Mouse (Mus musculus) limb, embryonic 13.5 days (tissue): Measurements from ENCODE around the gene Podxl2. TPM values are rescaled to one million over a fixed set of nuclear protein-coding genes. Genes with fewer than 3 reads are reported as not detected.
A peak's percentile ranks its signal among the peaks of the same experiment; 100 is the strongest.

Experiments used
- ATAC-seq: fragments of 200-750 bp; cut with Nextera tagmentation; 2 replicates; pipeline ENCODE4 v1.8.0; 2017; ENCODE audit warnings: low read depth, moderate number of reproducible peaks, moderate TSS enrichment; ENCODE audit not compliant: low FRiP score
- H3K27ac ChIP-seq: fragments of 300-500 bp; sonication (generic); 2 replicates; pipeline ENCODE4 v1.5.1; 2015; ENCODE audit warnings: inconsistent platforms, mild to moderate bottlenecking, moderate library complexity
- H3K27me3 ChIP-seq: fragments of 300-500 bp; sonication (generic); 2 replicates; pipeline ENCODE4 v1.6.1; 2015; ENCODE audit warnings: mild to moderate bottlenecking, inconsistent platforms
- H3K36me3 ChIP-seq: fragments of 300-500 bp; sonication (generic); 2 replicates; pipeline ENCODE4 v1.6.1; 2015; ENCODE audit warnings: inconsistent platforms, mild to moderate bottlenecking, moderate library complexity
- H3K4me1 ChIP-seq: fragments of 300-500 bp; sonication (generic); 2 replicates; pipeline ENCODE4 v1.6.1; 2015; ENCODE audit warnings: inconsistent platforms
- H3K4me2 ChIP-seq: fragments of 300-500 bp; sonication (generic); replicated peaks from 2 replicates; pipeline ENCODE4 v1.6.1; 2015; ENCODE audit warnings: inconsistent platforms, mild to moderate bottlenecking, moderate library complexity
- H3K4me3 ChIP-seq: fragments of 300-500 bp; sonication (generic); 2 replicates; pipeline ENCODE4 v1.5.1; 2015; ENCODE audit warnings: moderate library complexity, mild to moderate bottlenecking, inconsistent platforms
- H3K9ac ChIP-seq: fragments of 300-500 bp; sonication (generic); 2 replicates; pipeline ENCODE4 v1.6.1; 2015; ENCODE audit warnings: mild to moderate bottlenecking, inconsistent platforms
- H3K9me3 ChIP-seq: fragments of 300-500 bp; sonication (generic); 2 replicates; pipeline ENCODE4 v1.6.1; 2016; ENCODE audit warnings: inconsistent platforms
- WGBS: fragments of 180-500 bp; shearing (Covaris S2); methylation state at CpG from one replicate; pipeline ENCODE4 v1.1.7; 2015; 5-methylcytosine and 5-hydroxymethylcytosine counted together
- polyA plus RNA-seq: library from polyadenylated mRNA; unstranded; fragments of >200 nt; fragmentation: Nextera tagmentation; extraction: Ambion mirVana; gene quantifications from 2 replicates; pipeline ENCODE4 v1.2.1, GENCODE M21; 2015

Gene Podxl2
- polyA plus RNA-seq, 1 experiment from 2014 or later: 108 TPM

- Histone ChIP-seq H3K4me1 (peaks cover 27% of the 10 kb centered on the region), H3K36me3 (peaks cover 33% of the 10 kb centered on the region), H3K9me3 (no peaks in the 10 kb centered on the region), H3K9ac (peak within 1 kb of the TSS; percentile 86), H3K4me2 (peak within 1 kb of the TSS; percentile 89), H3K27me3 (no peaks in the 10 kb centered on the region), H3K4me3 (peak within 1 kb of the TSS; percentile 82), H3K27ac (peak within 1 kb of the TSS; percentile 79)
- peak; percentile 97 for ATAC-seq
- under 1% methylated on average over 71 of the region's 72 CpGs for WGBS
Observed at GRCm38 (mm10) chr6:88841781-88842689, 32.8 kb downstream of the Podxl2 start, which contains the start of gene Abtb1. Gene Abtb1, minus strand, starts transcription at chr6:88841984.

GRCm38 (mm10) chr6:88841514-88841780, 33.4 kb downstream of the Podxl2 start:
- ATAC-seq: no peak; the same call in 1 of the 2 replicates
- peak overlapping the region; percentile 70 for H3K27ac ChIP-seq
- WGBS: under 1% methylated on average over 22 of the region's 22 CpGs
- peak overlapping the region; percentile 82 for H3K4me3 ChIP-seq
- H3K9me3 ChIP-seq: no peaks in the 10 kb centered on the region
- H3K4me2 ChIP-seq: peak overlapping the region; percentile 89
- H3K4me1 ChIP-seq: peaks cover 27% of the 10 kb centered on the region
- H3K9ac ChIP-seq: peak overlapping the region; percentile 86
- H3K36me3 ChIP-seq: peaks cover 39% of the 10 kb centered on the region
- H3K27me3 ChIP-seq: no peaks in the 10 kb centered on the region

GRCm38 (mm10) chr6:88840791-88841513, 33.9 kb downstream of the Podxl2 start:
- H3K9ac ChIP-seq: peak overlapping the region; percentile 86
- 55% methylated on average over 9 of the region's 9 CpGs for WGBS
- H3K36me3 ChIP-seq: peaks cover 44% of the 10 kb centered on the region
- H3K27me3 ChIP-seq: no peaks in the 10 kb centered on the region
- H3K4me3 ChIP-seq: peak overlapping the region; percentile 82
- H3K4me2 ChIP-seq: peak overlapping the region; percentile 89
- peaks cover 27% of the 10 kb centered on the region for H3K4me1 ChIP-seq
- H3K9me3 ChIP-seq: no peaks in the 10 kb centered on the region
- ATAC-seq: no peak
- H3K27ac ChIP-seq: peak overlapping the region; percentile 70

GRCm38 (mm10) chr6:88840211-88840610, 34.6 kb downstream of the Podxl2 start:
- H3K9me3 ChIP-seq: no peaks in the 10 kb centered on the region
- no peak overlapping the region for H3K9ac ChIP-seq
- H3K36me3 ChIP-seq: peaks cover 48% of the 10 kb centered on the region
- H3K4me2 ChIP-seq: peak overlapping the region; percentile 89; the same call in 1 of the 2 replicates
- no peaks in the 10 kb centered on the region for H3K27me3 ChIP-seq
- H3K27ac ChIP-seq: no peak overlapping the region
- WGBS: 70% methylated on average over 3 of the region's 3 CpGs
- H3K4me3 ChIP-seq: peak overlapping the region; percentile 82; the same call in 1 of the 2 replicates
- no peak for ATAC-seq
- peaks cover 27% of the 10 kb centered on the region for H3K4me1 ChIP-seq

- peaks cover 49% of the 10 kb centered on the region for H3K36me3 ChIP-seq
- WGBS: 85% methylated on average over 26 of the region's 26 CpGs
- H3K4me1 ChIP-seq: peaks cover 27% of the 10 kb centered on the region
- no peaks in the 10 kb centered on the region for H3K9me3 ChIP-seq
- no peak overlapping the region for H3K4me2 ChIP-seq
- H3K9ac ChIP-seq: no peak overlapping the region
- no peaks in the 10 kb centered on the region for H3K27me3 ChIP-seq
- no peak for ATAC-seq
- no peak overlapping the region for H3K4me3 ChIP-seq
- no peak overlapping the region for H3K27ac ChIP-seq
Observed at GRCm38 (mm10) chr6:88839135-88839970, 35.5 kb downstream of the Podxl2 start.

GRCm38 (mm10) chr6:88838613-88839012, 36.2 kb downstream of the Podxl2 start:
- Histone ChIP-seq H3K4me2 (no peak overlapping the region), H3K4me1 (peaks cover 21% of the 10 kb centered on the region), H3K9me3 (no peaks in the 10 kb centered on the region), H3K27ac (no peak overlapping the region), H3K36me3 (peaks cover 49% of the 10 kb centered on the region), H3K4me3 (no peak overlapping the region), H3K27me3 (no peaks in the 10 kb centered on the region), H3K9ac (no peak overlapping the region)
- no peak for ATAC-seq
- 88% methylated on average over 10 of the region's 10 CpGs for WGBS

GRCm38 (mm10) chr6:88837999-88838398, 36.8 kb downstream of the Podxl2 start:
- H3K27ac ChIP-seq: no peak overlapping the region
- H3K4me3 ChIP-seq: no peak overlapping the region
- H3K9ac ChIP-seq: no peak overlapping the region
- ATAC-seq: no peak
- no peak overlapping the region for H3K4me2 ChIP-seq
- 90% methylated on average over 12 of the region's 12 CpGs for WGBS
- peaks cover 49% of the 10 kb centered on the region for H3K36me3 ChIP-seq
- H3K4me1 ChIP-seq: peaks cover 15% of the 10 kb centered on the region
- H3K9me3 ChIP-seq: no peaks in the 10 kb centered on the region
- H3K27me3 ChIP-seq: no peaks in the 10 kb centered on the region

GRCm38 (mm10) chr6:88836178-88836819, 38.5 kb downstream of the Podxl2 start:
- H3K27ac ChIP-seq: no peak overlapping the region
- 90% methylated on average over 28 of the region's 28 CpGs for WGBS
- no peak overlapping the region for H3K9ac ChIP-seq
- H3K27me3 ChIP-seq: no peaks in the 10 kb centered on the region
- no peaks in the 10 kb centered on the region for H3K9me3 ChIP-seq
- peaks cover 49% of the 10 kb centered on the region for H3K36me3 ChIP-seq
- ATAC-seq: no peak
- peaks cover 13% of the 10 kb centered on the region for H3K4me1 ChIP-seq
- no peak overlapping the region for H3K4me3 ChIP-seq
- no peak overlapping the region for H3K4me2 ChIP-seq

- no peak overlapping the region for H3K4me3 ChIP-seq
- H3K27me3 ChIP-seq: no peaks in the 10 kb centered on the region
- H3K4me1 ChIP-seq: 0 out of 2 replicates have a peak, but pooled peaks cover 3% of the 10 kb centered on the region
- H3K9me3 ChIP-seq: no peaks in the 10 kb centered on the region
- H3K9ac ChIP-seq: no peak overlapping the region
- H3K27ac ChIP-seq: no peak overlapping the region
- no peak overlapping the region for H3K4me2 ChIP-seq
- no peak for ATAC-seq
- 53% methylated on average over 5 of the region's 5 CpGs for WGBS
- peaks cover 49% of the 10 kb centered on the region for H3K36me3 ChIP-seq
Observed at GRCm38 (mm10) chr6:88835047-88835446, 39.8 kb downstream of the Podxl2 start.

GRCm38 (mm10) chr6:88833340-88834140, 41.3 kb downstream of the Podxl2 start:
- Histone ChIP-seq H3K4me3 (no peak overlapping the region), H3K9me3 (no peaks in the 10 kb centered on the region), H3K27me3 (no peaks in the 10 kb centered on the region), H3K27ac (no peak overlapping the region), H3K36me3 (peaks cover 37% of the 10 kb centered on the region), H3K4me2 (no peak overlapping the region), H3K9ac (no peak overlapping the region), H3K4me1 (0 out of 2 replicates have a peak, but pooled peaks cover 3% of the 10 kb centered on the region)
- ATAC-seq: no peak
- 75% methylated on average over 5 of the region's 5 CpGs for WGBS

- WGBS: 80% methylated on average over 5 of the region's 5 CpGs
- H3K27ac ChIP-seq: no peak overlapping the region
- H3K4me3 ChIP-seq: no peak overlapping the region
- no peak overlapping the region for H3K9ac ChIP-seq
- H3K27me3 ChIP-seq: no peaks in the 10 kb centered on the region
- H3K36me3 ChIP-seq: peaks cover 28% of the 10 kb centered on the region
- H3K9me3 ChIP-seq: no peaks in the 10 kb centered on the region
- no peak overlapping the region for H3K4me2 ChIP-seq
- ATAC-seq: no peak
- H3K4me1 ChIP-seq: 0 out of 2 replicates have a peak, but pooled peaks cover 3% of the 10 kb centered on the region
Observed at GRCm38 (mm10) chr6:88832663-88833062, 42.2 kb downstream of the Podxl2 start.
